Mouse (Mus musculus): ENCODE data around the gene Sae1. TPM values are rescaled to one million over a fixed set of nuclear protein-coding genes. Genes with fewer than 3 reads are reported as not detected.

Sae1 gene
- total and polyA plus RNA-seq, 3 experiments: 182 to 287 TPM; not detected in 1

- H3K9me3 ChIP-seq (replicated peaks; ENCODE audit: insufficient read depth, low read length): no peaks in the 10 kb centered on the region
- no peaks in the 10 kb centered on the region for H3K27me3 ChIP-seq (ENCODE audit: control insufficient read depth in 1 of 2, insufficient read depth in 2 of 2, low read length in 2 of 2)
- TF ChIP-seq MAFK (IDR thresholded peaks at IDR 0.05; ENCODE audit: borderline replicate concordance, low read depth, low read length): no peak
- TF ChIP-seq TBP (IDR thresholded peaks at IDR 0.05; ENCODE audit: low read depth, low read length): peak; percentile 23
- no peak for TF ChIP-seq MEF2A (IDR thresholded peaks at IDR 0.05; ENCODE audit: extremely low read depth, insufficient replicate concordance, low read depth, low read length, poor library complexity, severe bottlenecking)
- TF ChIP-seq ZKSCAN1 (IDR thresholded peaks at IDR 0.05; ENCODE audit: low read depth, low read length): no peak
- no peak for TF ChIP-seq KAT2A (conservative IDR thresholded peaks at IDR 0.05; ENCODE audit: low read depth, low read length)
- TF ChIP-seq USF1 (IDR thresholded peaks at IDR 0.05; ENCODE audit: low read depth, low read length): 0 out of 2 replicates have a peak, but pooled peaks have one; percentile 8
- 0 out of 2 replicates have a peak, but pooled peaks have one; percentile 17 for TF ChIP-seq MYC (IDR thresholded peaks at IDR 0.05; ENCODE audit: low read depth, low read length)
- no peak for TF ChIP-seq TAL1 (IDR thresholded peaks at IDR 0.05; ENCODE audit: low read length)
- peak; percentile 94 for TF ChIP-seq POLR2AphosphoS5 (IDR thresholded peaks at IDR 0.05; ENCODE audit: borderline replicate concordance, low read depth, low read length)
- TF ChIP-seq NRF1 (IDR thresholded peaks at IDR 0.05; ENCODE audit: insufficient read depth, low read depth, low read length, poor library complexity, severe bottlenecking): peak; percentile 55; the same call in 1 of the 2 replicates
- 0 out of 2 replicates have a peak, but pooled peaks have one; percentile 16 for TF ChIP-seq TCF12 (IDR thresholded peaks at IDR 0.05; ENCODE audit: low read depth, low read length)
- peak in 1 of 2 experiments; percentile 65; a peak in 2 of 4 replicates for TF ChIP-seq POLR2A (IDR thresholded peaks at IDR 0.05; ENCODE audit: control insufficient read depth in 1 of 2, insufficient read depth in 1 of 2, low read depth in 1 of 2, low read length in 2 of 2, poor library complexity in 1 of 2)
- TF ChIP-seq ETS1 (IDR thresholded peaks at IDR 0.05; ENCODE audit: low read depth, low read length): peak; percentile 22; the same call in 1 of the 2 replicates
- peak; percentile 55; the same call in 1 of the 2 replicates for TF ChIP-seq ELF1 (IDR thresholded peaks at IDR 0.05; ENCODE audit: low read depth, low read length)
- peak overlapping the region; percentile 100 for H3K27ac ChIP-seq (ENCODE audit: control insufficient read depth, low read depth, low read length)
- DNase-seq (ENCODE audit: low read depth, low spot score): peak; percentile 95
- peaks cover 0 to 12% of the 10 kb centered on the region in 2 experiments; a peak in 2 of 4 replicates for H3K4me1 ChIP-seq (ENCODE audit: control insufficient read depth in 1 of 2, insufficient read depth in 2 of 2, low read length in 2 of 2)
- H3K9ac ChIP-seq (ENCODE audit: control insufficient read depth, low read depth, low read length, poor library complexity, severe bottlenecking): peak overlapping the region; percentile 98
- H3K4me3 ChIP-seq (ENCODE audit: control insufficient read depth in 1 of 2, insufficient read depth in 1 of 2, low read depth in 2 of 2, low read length in 2 of 2): peak overlapping the region; percentile 57 to 82
- peaks cover 0 to 10% of the 10 kb centered on the region in 2 experiments; a peak in 2 of 4 replicates for H3K36me3 ChIP-seq (ENCODE audit: control insufficient read depth in 1 of 2, insufficient read depth in 2 of 2, low read length in 2 of 2)
- H3K79me2 ChIP-seq (ENCODE audit: control insufficient read depth, insufficient read depth, low read length, poor library complexity): peaks cover 1% of the 10 kb centered on the region; the same call in 1 of the 2 replicates
These were observed 92.2 kb downstream of the Sae1 start for GRCm38 (mm10) chr7:16295321-16295900.

- no peaks in the 10 kb centered on the region for H3K27me3 ChIP-seq (ENCODE audit: control insufficient read depth in 1 of 2, insufficient read depth in 2 of 2, low read length in 2 of 2)
- peaks cover 0 to 12% of the 10 kb centered on the region in 2 experiments; a peak in 2 of 4 replicates for H3K4me1 ChIP-seq (ENCODE audit: control insufficient read depth in 1 of 2, insufficient read depth in 2 of 2, low read length in 2 of 2)
- H3K9me3 ChIP-seq (replicated peaks; ENCODE audit: insufficient read depth, low read length): no peaks in the 10 kb centered on the region
- H3K27ac ChIP-seq (ENCODE audit: control insufficient read depth, low read depth, low read length): peak overlapping the region; percentile 100
- H3K36me3 ChIP-seq (ENCODE audit: control insufficient read depth in 1 of 2, insufficient read depth in 2 of 2, low read length in 2 of 2): peaks cover 0 to 10% of the 10 kb centered on the region in 2 experiments; a peak in 2 of 4 replicates
- peaks cover 1% of the 10 kb centered on the region; the same call in 1 of the 2 replicates for H3K79me2 ChIP-seq (ENCODE audit: control insufficient read depth, insufficient read depth, low read length, poor library complexity)
- peak overlapping the region; percentile 98 for H3K9ac ChIP-seq (ENCODE audit: control insufficient read depth, low read depth, low read length, poor library complexity, severe bottlenecking)
- peak; percentile 99 for DNase-seq (ENCODE audit: low read depth, low spot score)
- peak overlapping the region; percentile 57 to 82 for H3K4me3 ChIP-seq (ENCODE audit: control insufficient read depth in 1 of 2, insufficient read depth in 1 of 2, low read depth in 2 of 2, low read length in 2 of 2)
- TF ChIP-seq GATA1 (IDR thresholded peaks at IDR 0.05; ENCODE audit: low read depth, low read length): peak; percentile 93
- peak; percentile 99 for TF ChIP-seq TCF12 (IDR thresholded peaks at IDR 0.05; ENCODE audit: low read depth, low read length)
- TF ChIP-seq USF2 (IDR thresholded peaks at IDR 0.05; ENCODE audit: borderline replicate concordance in 1 of 2, insufficient read depth in 1 of 2, low read depth in 1 of 2, low read length in 2 of 2): no peak
- peak; percentile 90 for TF ChIP-seq SIN3A (IDR thresholded peaks at IDR 0.05; ENCODE audit: low read length)
- peak; percentile 40; the same call in 1 of the 2 replicates for TF ChIP-seq NRF1 (IDR thresholded peaks at IDR 0.05; ENCODE audit: insufficient read depth, low read depth, low read length, poor library complexity, severe bottlenecking)
- 0 out of 2 replicates have a peak, but pooled peaks have one; percentile 21 for TF ChIP-seq CHD1 (IDR thresholded peaks at IDR 0.05; ENCODE audit: low read depth, low read length)
- no peak; the same call in 1 of the 2 replicates for TF ChIP-seq MYB (IDR thresholded peaks at IDR 0.05; ENCODE audit: low read depth, low read length)
- TF ChIP-seq MEF2A (IDR thresholded peaks at IDR 0.05; ENCODE audit: extremely low read depth, insufficient replicate concordance, low read depth, low read length, poor library complexity, severe bottlenecking): peak; percentile 7; the same call in 1 of the 2 replicates
- peak; percentile 46; the same call in 1 of the 2 replicates for TF ChIP-seq POLR2AphosphoS2 (IDR thresholded peaks at IDR 0.05; ENCODE audit: low read length)
- TF ChIP-seq MYC (IDR thresholded peaks at IDR 0.05; ENCODE audit: low read depth, low read length): peak; percentile 59; the same call in 1 of the 2 replicates
- peak; percentile 94 for TF ChIP-seq RCOR1 (IDR thresholded peaks at IDR 0.05; ENCODE audit: low read depth, low read length)
- TF ChIP-seq ETS1 (IDR thresholded peaks at IDR 0.05; ENCODE audit: low read depth, low read length): peak; percentile 98
- TF ChIP-seq USF1 (IDR thresholded peaks at IDR 0.05; ENCODE audit: low read depth, low read length): 0 out of 2 replicates have a peak, but pooled peaks have one; percentile 9
- peak; percentile 78 for TF ChIP-seq MXI1 (IDR thresholded peaks at IDR 0.05; ENCODE audit: low read depth, low read length)
- peak; percentile 98 for TF ChIP-seq MAZ (IDR thresholded peaks at IDR 0.05; ENCODE audit: low read depth, low read length)
- TF ChIP-seq ELF1 (IDR thresholded peaks at IDR 0.05; ENCODE audit: low read depth, low read length): peak; percentile 60
- no peak for TF ChIP-seq JUND (IDR thresholded peaks at IDR 0.05; ENCODE audit: low read depth, low read length)
- TF ChIP-seq SMC3 (IDR thresholded peaks at IDR 0.05; ENCODE audit: low read depth, low read length): peak; percentile 81
- peak; percentile 89; the same call in 1 of the 2 replicates for TF ChIP-seq E2F4 (IDR thresholded peaks at IDR 0.05; ENCODE audit: borderline replicate concordance, low read depth, low read length)
- peak; percentile 86 for TF ChIP-seq ZC3H11A (IDR thresholded peaks at IDR 0.05; ENCODE audit: low read depth, low read length)
These were observed 92.8 kb downstream of the Sae1 start for GRCm38 (mm10) chr7:16294837-16295236.
